Mouse (Mus musculus) cerebellum, adult 9-11 months (tissue): ENCODE measurements around the gene Mis18a.
A peak's percentile ranks its signal among the peaks of the same experiment; 100 is the strongest.

Experiments
- DNase-seq: peaks from one replicate; pipeline ENCODE4 v3.0.0; 2022

The Mis18a gene

DNA sequence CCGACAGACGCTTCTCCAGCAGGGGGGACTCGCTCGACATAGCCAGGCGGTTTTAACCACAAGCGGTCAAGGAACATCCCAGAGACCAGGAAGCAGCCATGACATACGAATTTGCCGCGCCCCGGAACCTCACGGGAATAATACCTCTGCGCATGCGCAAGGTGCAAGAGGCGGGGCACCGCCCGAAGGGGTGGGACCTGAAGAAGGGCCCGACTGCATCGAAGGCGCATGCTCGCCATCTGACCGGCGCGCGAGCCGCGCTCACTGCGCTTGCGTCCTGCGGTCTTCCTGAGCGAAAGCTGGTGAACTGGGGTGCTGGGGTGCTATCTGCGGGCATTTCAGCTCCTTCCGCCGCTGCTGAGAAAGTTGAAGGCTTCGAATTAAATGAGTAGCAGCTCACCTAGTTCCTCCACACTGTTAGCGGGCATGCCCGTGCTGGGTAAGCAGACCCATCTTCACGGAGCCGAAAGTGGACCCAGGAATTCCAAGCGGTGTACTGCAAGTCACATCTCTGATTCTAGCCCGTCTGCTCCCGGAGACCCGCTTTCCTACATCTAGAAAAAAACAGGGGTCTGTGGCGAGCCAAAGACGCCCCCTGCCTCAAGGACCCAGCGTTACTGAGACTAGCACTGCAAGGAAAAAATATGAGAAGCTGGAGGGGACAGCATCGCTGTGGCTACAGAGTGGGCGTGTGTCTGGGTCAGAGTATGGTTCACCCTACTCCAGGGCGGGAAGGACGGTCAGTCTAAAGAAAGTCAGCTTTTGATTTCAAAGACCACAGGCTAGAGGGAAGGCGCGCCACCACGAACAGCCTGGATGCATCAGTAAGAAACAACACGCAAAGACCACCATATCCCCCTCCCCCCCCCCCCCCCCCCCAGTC is at the start of gene Mis18a:
Mis18a (minus strand) TSS at position 172 of the 883 bp plus-strand sequence.
- DNase-seq, result peak; percentile 95

- DNase-seq, result no peak
These were observed 48.8 kb upstream of the Mis18a start for GRCm38 (mm10) chr16:90775946-90776520.

GRCm38 (mm10) chr16:90774646-90775045 is 47.4 kb upstream of the Mis18a start:
- no peak for DNase-seq

GRCm38 (mm10) chr16:90774216-90774615 is 47.0 kb upstream of the Mis18a start:
- no peak for DNase-seq

GRCm38 (mm10) chr16:90766919-90767454 is 39.8 kb upstream of the Mis18a start:
- no peak for DNase-seq

DNA sequence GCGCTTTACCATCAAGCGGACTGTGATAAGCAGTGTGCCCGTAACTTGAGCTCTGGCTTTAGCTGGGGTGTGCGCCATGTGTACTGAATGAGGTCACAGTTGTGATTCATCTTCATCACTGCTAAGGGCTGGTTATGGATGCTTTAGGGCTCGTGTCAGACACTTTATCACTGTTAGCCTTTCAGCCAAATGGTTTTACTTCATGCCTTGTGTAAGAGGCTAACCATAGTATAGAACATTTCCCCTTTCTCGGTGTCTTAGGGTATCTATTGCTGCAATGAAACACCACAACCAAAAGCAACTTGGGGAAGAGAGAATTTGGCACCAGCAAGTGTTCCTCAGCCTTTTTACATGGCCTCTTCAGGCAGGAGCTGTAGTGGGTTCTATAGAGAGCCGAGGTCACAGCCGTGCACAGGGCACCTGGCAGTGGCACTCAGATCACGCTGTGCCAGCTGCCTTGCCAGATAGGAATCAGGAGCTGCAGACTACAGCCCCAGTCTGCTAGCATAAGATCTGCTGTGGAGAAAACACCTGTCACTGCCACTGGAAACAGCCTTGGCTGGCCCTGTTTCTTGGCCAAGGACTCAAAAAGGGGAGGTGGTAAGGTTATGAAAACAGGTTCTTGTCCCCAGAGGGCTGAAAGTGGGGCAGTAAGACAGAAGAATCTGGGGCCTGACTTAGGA is 38.1 kb upstream of the Mis18a start:
- no peak for DNase-seq

- no peak for DNase-seq
These were observed 33.3 kb upstream of the Mis18a start for GRCm38 (mm10) chr16:90760515-90760914.

DNA sequence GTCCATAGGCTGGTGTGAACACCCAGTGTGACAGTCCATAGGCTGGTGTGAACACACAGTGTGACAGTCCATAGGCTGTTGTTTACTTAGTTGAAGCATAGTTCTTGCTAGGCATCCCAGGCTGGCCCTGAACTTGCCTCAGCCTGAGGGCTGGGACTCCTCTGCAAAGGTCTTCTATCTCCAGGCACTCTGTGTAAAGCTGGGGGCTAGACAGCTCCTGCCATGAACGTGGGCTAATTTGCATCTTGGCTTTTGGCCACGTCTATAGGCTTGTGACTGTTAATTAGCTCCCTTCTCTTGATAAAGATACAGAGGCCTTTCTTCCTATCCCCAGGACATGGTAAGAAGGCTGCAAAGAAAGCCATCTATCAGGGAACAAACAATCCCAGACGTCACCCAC is 32.1 kb upstream of the Mis18a start:
- DNase-seq, result no peak

DNA sequence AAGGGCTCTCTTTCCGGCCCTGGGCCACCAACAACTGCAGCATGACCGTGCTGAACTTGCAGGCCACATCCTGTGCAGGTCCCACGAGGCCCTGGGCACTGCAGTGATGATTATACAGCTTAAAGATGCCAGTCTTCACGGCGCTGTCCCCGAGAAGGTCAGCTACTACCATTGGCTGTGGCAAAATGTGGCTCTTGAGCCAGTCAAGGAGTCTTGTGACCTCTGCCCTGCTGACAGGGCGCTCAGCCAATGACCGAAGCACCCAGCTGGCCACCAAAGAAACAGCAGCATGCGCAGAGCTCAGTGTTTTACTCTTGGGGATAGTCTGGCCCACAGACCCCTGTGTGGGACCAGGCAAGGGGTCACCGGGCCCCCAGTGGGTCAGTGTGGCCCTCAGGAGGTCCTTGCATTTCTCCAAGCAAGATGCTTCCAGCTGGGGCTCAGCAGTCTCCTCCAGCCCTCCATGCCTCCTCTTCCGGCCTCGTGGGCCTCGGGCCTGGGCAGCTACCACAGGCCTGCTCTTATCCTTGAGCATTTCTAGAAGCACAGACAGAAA is 26.3 kb upstream of the Mis18a start:
- DNase-seq, result no peak

DNA sequence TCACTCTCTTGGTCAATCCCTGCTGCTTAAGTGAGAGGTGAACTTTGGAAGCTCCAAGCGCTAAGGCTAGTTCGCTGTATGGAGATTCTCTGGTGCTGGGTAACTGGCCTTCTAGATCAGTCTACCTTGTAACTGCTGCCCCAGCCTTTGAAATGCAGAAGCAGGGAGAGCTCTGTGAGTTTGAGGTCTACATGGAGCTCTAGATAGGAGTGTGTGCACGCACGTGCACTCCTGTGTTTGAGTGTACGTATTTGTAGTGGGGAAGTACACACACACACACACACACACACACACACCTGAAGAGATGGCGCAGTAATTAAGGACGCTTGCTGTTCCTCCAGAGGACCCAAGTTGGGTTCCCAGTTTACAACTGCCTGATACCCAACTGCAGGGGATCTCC is 21.0 kb upstream of the Mis18a start:
- DNase-seq, result no peak

DNA sequence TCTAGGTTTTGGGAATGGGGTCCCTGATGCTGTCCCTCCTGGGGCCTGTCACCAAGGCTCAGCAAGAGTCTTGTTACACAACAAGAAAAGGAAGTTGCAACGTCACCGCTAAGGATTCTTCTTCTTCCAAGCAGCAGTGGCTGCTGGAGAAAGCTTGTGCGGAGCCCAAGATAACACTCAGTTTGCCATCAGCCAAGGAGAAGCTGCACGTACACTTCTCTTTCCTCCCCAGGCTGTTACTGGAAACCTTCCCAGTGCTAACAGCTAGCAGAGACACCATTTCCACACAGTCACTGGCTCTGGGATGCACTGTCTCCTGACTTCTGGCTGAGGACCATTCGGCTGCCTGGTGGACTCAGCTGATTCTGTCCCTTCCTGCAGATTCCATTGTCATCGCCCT is 19.9 kb upstream of the Mis18a start:
- no peak for DNase-seq

DNA sequence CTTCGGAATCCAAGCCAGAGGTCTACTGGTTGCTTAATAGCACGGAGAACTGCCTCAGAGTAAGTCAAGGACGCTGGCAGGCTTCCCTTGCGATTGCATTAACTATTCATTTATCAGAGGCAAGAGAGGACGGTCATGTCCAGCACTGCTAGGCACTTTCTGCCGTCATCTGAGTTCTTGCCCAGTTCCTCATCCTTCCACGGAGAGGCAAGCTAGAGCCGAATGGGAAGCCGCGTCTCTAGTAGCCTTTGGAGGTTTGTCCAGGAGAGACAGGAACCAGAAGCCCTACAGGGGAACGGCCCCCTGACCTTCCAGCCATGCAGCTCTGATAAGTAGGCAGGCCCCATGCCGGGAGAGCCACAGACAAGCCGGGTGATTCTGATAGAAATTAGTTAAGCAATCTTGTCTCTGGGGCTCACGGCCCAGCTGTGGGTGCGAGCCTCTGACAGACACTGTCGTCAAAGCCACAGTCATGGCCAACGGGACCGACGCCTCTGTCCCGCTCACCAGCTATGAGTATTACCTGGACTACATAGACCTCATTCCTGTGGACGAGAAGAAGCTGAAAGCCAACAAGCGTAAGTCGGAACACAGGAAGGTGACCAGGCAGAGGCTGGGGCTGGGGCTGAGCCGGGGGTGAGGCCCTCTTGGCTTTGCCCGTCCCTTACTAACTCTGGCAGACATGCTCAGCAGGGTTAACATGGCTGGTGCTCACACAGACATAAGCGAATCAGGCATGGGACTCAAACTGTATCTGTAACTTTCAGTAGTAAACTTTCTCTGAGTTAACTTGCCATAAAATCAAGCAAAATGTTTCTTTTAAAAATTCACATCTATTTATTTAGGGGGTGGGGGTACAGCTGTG is 11.1 kb upstream of the Mis18a start, which contains the start of gene Mrap:
Mrap (plus strand) TSS at position 116 of the 865 bp plus-strand sequence.
- no peak for DNase-seq

DNA sequence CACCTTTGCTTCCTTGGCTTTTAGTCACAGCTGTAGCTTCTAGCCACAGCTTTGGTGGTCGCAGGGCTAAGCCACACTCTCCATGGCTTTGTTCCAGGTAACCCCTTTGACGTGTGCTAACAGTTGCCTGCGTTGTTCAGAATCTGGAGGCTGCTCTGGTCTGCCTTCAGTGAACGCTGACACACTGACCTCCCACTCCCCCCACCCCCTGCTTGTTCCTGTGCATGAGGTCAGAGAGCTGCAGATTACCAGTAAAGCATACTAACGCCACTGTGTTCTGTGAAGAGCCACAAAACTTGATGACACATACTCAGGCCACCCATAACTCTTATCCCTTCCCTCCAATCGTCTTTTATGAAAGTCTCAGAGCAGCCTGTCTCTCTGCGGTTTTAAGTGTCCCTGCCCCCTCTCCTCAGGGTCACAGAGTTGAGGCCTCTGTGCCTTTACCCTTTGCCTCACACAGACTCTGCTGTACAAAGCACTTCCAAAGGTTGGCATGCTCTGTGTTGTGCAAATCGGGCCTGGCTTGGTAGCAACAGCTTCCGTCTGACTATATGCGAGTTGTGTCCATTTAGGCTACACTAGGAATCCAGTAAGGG is 9.6 kb upstream of the Mis18a start:
- DNase-seq, result no peak

DNA sequence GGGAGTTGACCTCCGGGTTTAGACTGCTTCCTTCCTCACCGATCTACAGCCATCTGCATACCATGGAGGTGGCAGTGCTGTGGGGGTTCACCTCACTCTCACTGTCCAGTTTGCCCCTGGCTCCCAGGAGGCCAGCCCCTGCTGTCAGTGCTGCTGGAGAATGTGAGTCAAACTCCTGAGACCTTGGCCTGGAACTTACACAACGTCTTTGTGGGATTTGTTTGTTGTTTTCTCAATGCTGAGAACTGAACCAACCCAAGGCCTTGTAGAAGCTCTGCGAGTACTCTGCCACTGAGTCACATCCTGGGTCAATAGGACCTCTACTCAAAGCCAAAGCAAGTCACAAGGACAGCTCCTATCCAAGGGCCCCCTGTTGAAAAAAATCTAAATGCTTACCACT is 8.4 kb upstream of the Mis18a start:
- no peak for DNase-seq

- DNase-seq, result no peak
These were observed 490 bp downstream of the Mis18a start for GRCm38 (mm10) chr16:90726600-90727227.

DNA sequence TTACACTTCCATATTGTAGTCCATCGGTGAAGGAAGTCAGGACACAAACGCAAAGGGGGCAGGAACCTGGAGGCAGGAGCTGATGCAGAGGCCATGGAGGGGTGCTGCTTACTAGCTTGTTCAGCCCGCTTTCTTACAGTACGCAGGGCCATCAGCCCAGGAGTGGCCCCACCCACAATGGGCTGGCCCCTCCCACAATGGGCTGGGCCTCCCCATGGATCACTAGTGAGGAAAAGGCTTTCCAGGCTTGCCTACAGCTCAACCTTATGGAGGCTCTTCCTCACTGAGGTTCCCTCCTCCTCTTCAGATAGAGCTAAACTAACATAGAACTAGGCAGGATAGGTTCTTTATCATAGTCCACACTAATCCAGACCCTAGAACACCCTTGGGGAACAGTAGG is 3.2 kb downstream of the Mis18a start:
- DNase-seq, result no peak

GRCm38 (mm10) chr16:90710313-90710712 is 16.9 kb downstream of the Mis18a start:
- no peak for DNase-seq

GRCm38 (mm10) chr16:90709711-90710289 is 17.4 kb downstream of the Mis18a start:
- DNase-seq, result peak; percentile 78

DNA sequence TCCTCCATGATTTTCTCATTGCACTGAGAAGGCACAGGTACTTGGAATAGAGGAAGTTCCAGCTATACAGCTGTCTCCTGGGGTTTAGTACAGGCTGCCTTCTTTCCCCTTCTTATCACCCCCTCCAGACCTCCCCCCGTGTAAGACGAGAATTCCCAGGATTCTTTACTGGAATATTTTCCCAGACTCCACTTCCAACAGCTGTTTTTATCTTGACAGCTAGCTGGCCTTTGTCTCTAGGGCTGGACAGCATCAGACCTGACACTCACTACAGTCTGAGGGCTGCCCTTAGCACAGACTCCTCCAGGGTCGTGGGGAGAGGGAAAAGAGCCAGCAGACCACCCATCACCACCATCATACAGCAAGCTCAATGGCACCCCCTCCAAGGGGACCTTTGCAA is 20.9 kb downstream of the Mis18a start:
- DNase-seq, result no peak

GRCm38 (mm10) chr16:90704161-90704825 is 22.9 kb downstream of the Mis18a start:
- DNase-seq, result no peak
